Mouse (Mus musculus): ENCODE data around the gene Fancc.

Gene Fancc

DNA sequence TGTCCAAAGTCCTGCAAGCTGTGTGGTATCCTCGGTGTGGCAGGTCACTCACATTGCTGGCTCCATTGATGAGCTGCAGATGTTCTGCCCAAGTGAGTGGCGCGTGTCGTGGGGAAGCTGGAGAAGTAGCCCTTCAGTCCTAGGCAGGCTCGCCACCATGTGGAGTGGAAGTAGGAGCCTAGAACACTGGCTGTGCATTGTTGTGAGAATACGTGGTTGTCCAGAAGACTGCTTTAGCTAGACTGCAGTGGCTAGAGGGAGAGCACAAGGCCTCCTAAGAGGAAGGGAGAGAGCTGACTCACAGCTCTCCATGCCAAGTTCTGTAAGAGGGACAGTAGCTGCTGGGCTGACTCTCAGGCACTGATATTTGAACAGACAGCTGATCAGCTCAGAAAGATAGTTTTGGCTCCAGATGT is 238.9 kb downstream of the Fancc start:
- DNase-seq: peak; percentile 41

DNA sequence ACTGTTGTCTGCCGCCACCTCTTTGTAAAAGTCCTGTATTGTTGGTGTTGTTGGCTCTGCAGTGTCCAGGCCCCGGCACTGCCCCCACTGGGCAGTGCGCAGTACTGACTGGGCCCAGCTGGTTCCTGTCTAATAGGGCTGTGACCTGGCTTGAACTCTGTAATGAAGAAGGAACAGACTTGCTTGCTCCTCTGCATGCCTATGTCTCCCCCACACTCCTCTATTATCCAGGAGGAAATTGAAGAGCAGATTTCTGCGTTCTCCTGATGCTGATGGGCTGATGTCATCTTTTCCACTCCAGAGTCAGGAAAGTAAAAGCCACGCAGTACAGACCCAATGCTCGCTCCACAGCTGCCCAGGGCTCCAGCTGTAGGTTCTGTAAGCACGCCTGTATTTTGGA is 240.3 kb downstream of the Fancc start:
- peak; percentile 85 for DNase-seq

DNA sequence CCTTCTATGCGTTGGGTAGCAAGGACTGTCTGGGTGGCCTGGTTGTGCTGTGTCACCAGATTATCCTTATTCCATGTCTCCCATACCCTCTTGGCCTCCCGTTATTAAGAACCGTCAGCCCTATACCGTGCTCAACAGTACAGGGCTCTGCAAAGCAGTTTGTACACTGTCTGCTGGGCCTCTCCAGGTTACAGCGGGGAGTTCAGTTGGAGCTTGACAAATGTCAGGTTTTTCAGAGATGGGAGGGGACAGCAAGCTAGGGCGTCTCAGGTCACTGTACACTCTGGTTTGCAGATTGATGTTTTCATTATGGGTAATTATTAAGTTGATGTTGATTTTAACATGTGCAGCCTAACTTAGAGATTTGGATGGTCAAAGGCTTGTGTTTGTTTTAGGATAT is 240.9 kb downstream of the Fancc start:
- DNase-seq: peak; percentile 61

DNA sequence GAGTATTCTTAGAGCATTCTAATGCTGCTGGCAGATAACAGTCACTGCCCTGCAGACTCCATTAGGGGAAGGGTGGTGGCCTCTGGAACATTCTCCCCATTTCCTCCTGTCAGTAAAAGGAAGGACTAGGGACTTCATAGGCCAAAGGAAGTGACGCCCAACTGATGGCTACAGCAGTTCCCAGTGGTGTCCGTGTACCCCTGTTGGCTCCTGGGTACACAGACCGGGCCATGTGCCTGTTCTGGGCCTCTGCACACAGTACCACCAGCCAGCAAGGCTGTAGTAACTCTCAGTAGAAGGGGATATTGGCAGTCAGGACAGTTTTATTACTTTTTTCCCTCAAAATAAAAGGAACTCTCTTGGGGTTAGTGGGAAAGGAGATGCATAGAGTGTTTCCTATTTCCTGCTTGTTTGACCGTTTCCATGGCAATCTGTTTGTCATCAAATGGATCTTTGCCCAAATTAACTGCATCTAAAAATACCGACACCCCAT is 241.5 kb downstream of the Fancc start:
- DNase-seq: peak; percentile 74

DNA sequence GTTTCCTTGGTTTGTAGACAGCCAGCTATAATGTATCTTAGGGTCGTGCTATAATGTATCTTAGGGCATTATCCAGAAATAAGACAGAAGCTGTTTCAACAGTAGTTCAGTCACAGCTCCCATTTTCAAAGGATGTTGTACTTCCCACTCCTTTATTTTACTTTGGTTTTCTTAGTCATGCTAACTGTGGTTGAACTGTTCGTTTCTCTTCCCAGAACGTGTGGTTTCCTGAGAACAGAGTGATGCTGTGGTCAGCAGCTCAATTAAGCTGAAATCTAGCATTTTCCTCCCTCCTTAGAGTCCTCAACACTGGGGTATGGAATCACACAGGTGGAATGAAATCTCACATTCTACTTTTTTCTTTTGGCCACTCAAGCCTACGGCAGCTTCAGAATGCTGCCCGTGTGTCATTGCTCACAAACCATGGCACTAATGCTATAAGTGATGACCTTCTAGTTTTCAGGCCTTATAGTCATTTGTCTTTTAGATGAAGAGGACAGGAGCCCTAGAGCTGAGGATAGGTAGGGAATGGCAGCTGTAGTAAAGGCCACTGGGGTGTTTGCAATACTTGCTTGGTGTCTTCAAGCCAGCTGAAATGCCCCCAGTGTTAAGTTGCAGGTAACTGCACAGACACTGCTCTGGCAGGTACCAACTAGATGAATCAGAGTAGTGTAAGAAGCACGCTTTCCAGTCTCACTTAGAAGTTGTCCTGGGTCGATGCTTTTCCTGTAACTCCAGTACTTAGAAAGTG is 243.0 kb downstream of the Fancc start:
- no peak for DNase-seq

DNA sequence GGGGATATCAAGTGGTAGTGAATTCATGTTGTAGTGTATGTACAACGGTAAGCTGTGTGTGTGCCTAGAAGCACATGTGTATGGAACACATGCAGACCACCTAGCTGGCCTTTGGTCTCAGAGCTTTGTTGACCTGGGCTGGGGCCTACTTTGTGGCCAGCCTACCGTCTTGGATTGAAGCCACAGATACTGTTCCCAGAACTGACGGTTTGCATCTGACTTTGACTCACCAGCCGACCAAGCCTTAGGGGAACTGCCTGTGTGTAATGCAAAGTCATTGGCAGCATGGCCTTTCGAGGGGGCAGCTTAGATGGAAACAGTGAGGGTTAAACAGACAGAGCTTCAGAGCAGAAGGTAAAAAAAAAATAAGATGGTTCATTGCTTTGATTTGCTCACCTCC is 243.9 kb downstream of the Fancc start:
- peak; percentile 49 for DNase-seq

DNA sequence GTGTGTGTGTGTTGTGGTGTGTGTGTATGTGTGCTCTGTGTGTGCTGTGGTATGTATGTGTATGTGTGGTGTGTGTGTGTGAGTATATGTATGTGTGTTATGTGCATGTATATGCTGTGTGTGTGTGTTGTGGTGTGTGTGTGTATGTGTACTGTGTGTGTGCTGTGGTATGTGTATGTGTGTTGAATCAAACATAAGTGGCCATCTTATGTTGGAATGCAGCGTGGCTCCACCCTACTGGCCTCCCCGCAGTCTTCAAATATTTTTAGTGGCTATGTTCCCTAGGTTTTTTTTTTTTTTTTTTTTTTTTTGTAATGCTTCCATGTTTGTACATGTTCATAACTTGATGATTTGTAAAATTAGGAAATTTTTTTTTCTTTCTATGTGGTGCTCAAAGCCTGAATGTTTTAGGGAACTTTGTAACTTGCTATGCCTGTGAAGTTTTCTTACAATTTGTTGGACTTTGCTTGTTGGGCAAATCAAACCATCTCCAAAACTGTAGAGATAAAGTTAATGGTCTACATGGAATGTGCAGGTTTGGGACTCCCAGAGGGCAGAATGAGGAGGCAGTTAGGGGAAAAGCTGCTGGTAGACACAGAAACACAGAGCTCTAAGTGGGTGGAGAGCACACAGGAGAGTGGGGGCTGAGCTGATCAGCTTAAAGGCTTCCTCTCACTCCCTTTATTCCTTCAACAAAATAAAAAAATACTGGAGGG is 244.6 kb downstream of the Fancc start:
- DNase-seq: peak; percentile 68

DNA sequence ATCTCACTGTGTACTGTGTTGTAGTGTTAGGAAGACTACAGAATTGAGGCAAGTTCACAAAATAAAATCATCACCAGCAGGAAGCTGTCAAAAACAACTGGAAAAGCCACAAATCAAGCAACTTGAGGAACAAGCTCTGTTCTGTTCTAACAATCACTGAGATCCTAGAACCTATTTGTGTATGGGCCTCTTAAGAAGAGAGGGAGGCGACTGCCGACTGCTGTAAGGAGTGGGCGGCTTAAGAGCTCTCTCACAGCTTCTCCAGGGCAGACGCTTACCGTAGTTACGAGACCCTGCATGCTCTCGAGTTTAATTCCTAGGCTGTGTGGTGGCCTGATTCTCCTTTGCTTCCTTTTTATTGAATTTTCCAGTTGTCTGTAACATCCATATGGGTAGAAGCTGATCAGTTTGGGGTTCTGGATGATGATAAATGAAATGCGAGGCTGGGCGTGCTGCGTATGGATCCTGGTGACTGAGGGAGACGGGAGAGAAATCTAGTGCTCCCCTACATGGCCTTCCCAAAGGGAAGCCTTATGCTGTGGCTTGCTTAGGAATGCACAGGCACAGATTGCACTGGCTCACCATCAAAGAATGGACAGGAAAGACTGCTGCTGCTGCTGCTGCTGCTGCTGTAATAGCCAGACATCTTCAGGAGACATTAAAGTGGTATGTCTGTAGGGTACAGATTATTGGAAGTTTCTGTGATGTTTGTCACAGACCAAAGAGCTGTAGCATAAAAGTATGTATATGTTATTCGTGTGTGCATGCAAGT is 245.8 kb downstream of the Fancc start:
- DNase-seq: no peak

DNA sequence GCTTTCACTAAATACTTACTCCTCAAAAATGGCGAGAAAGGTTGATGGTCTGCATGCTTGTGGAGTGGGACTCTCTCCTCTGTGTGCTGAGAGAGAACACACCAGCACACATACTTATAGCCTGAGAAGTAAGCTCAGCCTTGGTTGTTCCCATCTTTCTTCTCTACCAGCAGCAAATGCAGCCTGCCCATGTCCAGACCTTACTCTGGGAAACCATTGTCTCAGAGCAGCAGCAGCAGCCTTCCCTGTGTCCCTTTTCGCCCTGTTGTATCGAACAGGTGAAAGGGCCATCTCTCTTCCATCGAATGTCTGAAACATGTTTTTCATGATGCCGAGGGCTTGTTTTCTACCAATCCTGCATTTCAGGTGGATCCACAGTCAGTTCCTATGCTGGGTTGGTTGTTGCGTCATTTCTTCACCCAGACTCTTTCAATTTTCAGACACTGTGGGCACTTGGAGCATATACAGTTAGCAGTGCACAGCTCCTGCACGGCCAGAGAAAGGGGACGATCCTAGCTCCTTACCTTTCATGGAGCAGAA is 246.6 kb downstream of the Fancc start:
- DNase-seq: no peak

DNA sequence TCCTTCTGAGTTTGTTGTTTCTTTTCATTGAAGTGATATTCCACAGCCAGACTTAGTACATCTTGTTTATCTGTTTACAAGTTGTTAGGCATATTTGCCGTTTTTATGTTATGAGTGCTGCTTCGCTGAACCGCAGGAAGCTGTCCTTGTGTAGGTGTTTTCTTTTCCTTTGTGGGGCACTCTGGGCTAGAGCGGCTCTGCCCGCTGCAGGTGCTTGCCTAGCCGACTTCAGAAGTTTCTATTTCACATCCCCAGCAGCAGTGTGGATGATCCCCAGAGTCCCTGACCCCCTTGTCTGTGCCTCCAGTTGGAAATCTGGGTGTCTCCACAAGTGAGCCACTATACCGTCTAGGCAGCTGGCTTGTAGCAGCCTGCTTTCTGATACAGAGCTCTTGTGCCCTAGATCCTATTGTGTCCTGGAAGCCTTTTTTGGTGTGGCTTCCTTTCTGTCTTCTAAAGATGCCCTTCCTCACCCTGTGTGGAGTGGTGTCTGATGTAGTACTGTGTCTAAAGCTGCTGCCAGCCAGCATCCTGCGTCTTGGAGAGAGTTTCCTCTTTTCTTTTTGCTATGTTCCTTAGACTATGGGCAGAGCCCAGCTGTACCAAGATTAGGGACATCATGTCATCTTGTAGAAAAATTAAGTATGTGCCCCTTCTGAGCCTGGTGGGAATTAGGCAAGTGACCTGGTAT is 247.2 kb downstream of the Fancc start:
- no peak for DNase-seq

DNA sequence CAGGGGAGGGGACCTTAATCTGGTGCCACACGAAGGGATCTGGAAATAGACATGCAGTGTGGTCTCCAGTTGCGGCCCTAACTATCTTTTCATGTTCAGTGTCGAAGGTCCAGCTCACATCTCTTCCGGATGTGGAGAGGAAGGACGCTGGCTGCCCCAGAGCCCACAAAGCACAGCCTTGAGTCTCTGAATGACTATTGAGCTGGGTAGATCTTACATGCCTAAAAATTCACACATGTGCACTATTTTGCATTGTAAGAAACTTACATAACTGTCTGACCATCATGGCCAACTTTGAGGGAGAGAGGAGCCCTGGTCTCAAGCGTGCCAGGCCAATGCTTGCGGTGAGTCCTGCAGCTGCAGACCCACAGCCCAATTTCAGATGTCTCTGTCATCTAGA is 247.9 kb downstream of the Fancc start:
- no peak for DNase-seq

DNA sequence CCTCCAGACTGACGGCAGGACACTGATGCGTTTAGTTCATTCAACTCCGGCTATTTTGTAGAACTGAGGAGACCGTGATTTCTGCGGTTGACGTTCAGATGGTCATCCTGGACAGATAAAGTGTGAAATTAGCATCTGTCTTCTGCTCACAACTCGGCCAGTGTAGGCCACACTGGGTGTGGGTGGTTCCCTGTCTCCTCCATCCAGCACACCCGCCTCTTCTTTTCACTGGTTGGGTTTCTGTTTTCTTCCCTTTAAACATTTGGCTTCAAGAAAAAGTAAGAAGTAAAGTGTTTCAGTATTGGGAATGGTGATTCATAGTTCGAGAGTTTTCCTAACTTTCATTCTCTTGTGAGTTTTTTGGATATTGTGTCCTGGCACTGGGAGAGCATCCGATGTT is 248.8 kb downstream of the Fancc start:
- no peak for DNase-seq

DNA sequence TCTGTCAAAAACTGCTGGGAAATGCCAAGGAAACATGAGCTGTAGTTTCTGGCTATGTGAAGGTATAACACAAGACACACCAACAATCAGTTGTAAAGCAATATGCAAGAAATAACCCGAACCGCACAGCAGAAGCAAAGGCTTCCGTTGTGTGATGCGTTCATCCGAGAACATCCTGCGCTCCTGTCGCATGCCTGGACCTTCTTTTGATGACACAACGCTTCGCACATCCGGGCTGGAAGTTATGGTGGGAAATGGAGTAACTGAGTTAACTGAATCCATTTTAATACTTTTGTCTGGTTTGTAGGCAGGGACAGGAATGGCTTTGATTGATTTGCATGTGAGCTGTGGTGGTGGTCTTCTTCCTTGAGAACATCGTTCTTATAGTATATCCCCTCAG is 249.4 kb downstream of the Fancc start:
- DNase-seq: no peak

DNA sequence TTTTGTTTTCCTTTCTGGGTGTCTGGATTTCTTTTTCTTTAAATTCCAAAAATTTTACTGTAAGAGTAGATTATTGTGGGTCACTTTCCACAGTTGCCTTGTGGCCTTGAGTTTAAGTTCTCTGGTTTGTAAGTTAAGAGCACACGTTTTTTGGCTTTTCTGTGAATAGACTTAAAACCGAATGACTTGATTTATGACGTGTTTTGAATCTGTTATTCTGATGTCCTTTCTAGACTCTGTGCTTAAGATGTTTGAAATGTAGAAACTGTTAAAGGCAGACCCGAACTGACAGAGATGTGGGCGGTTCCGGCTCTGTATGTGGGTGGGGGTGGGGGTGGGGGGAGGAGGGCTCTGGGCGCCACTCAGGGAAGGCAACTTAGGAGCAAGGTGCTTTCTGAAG is 250.0 kb downstream of the Fancc start:
- DNase-seq: no peak

DNA sequence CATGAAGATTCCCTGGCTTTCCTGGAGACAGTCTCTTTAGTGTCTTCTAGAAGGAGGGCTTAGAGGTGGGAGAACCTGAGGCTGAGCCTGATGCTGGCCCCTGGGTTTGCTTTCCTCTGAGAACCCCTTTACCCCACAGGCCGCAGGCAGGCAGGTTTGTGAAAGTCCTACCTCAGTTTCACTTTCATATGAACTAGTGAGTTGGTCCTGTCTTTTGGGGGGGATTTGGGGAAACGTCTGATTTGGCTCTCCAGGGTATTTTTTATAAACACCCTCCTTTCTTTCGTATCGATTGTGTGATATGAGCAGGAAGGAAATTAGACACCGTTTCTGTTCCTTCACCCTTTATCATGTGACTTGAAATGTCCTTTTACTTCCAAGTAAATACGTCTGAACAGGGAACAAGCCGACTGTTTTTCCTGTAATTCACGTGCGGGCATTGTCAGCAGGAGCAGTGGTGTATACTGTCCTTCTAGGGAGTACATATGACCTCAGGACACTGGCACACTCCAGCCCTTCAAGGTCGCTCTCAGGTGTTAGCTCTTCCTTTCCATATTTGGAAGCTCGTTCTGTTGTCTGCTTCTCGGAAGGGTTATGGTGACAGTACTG is 250.6 kb downstream of the Fancc start:
- peak; percentile 54 for DNase-seq

DNA sequence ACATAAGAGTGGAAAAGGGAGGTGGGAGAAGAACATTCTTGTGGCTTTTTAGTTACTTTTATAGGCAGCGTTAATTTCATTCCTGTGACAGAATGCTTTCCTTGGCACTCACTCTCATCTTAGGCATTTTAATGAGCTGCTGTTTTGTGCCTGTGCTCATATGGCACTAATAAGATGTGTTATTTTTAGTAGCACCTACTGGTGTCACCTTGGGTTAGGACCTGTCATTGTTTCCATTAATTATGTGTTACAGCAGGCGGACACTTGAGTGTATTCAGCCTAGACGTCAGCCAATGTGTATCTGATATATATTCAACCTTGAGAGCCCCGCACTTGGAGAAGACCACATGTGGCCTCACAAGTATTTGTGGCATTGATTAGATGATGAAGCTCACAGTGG is 251.3 kb downstream of the Fancc start:
- no peak for DNase-seq

DNA sequence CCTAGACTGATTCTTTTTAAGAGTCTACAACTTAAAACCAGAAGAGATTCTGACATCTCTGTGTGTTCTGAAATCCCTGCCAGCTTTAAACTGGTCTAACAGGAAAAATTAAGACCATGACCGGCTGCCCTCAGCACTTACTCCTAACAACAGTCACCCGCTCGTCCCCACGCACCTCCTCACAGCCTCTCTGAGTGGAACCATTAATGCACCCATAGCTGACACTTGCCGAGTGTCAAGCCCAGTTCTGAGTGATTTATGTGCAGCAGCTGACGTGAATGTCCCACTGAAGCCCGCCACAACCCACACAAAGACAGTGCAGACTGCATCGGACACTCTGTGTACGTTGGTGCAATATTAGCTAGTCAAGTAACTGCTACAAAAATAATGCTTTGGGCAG is 251.9 kb downstream of the Fancc start:
- DNase-seq: peak; percentile 42

DNA sequence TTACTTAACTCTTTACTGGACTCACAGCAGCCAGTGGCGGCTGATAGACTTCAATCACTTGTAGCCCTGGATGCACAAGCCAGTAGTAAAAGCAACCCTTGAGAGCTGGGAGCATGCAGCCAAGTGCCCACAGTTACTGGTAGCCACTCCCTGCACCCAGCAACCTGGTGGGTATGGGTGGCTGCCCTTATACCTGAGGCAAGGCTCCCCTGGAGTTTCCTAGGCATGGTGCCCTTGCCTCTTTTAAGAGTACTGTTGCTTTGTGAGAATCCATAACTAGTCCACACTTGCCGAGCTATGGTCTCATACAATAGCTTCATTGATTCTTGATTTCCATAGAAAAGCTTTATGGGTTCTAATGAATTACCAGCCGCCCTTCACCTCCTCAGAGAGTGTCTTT is 252.7 kb downstream of the Fancc start:
- peak; percentile 54 for DNase-seq

DNA sequence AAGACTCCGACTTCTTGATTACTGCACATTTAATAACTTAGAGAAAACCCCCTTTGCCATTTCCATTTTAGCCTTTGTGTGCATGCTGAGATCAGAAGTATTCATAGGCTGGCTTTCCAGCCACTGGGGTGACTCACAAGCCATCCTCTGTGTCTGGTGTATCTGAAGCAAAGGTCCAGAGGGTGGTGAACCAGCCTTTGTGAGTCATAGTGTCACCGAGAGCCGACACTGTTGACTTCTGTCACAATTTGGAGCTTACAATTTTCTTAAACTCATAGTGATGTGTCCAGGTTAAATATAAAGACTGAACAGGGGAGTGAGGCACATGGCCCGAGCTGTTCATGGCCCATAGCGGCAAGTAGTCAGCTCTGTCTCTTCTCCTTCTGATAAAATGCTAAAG is 253.5 kb downstream of the Fancc start:
- peak; percentile 27 for DNase-seq

DNA sequence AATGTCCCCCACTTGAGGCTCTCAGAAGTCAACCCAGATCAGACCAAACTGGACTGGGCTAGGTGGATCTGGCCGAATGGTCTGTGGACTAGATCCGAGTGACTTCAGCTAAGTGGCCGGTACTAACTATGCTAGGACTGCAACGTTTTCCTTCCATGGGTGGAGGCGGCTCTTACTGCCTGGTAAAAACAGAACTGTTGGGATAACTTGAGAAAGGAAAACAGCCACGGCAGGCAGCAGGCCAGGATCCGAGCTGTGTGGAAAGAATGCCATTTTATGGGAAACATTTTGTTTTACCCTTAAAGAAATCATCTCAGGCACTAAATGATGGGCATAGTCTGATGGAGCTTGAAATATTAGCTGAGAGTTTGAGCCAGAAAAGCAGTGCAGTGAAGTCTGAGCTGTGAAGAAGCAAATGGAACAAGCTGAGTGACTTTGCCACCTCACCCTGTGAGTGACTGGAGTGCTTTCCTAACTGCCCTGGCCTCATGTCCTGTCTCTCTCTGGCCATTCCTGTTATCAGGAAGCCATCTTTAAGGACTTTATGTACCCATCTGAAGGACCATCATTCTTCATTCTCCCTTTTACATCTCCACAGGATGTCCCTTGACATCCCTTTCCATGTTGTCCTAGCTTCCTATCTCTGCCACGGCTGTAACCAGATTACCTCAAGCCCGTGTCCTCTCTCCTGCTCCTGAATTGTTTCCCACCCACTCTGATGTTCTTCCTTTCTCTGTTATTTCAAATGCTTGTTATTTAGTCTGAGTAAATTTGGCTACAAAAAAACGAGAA is 254.5 kb downstream of the Fancc start:
- DNase-seq: peak; percentile 56

DNA sequence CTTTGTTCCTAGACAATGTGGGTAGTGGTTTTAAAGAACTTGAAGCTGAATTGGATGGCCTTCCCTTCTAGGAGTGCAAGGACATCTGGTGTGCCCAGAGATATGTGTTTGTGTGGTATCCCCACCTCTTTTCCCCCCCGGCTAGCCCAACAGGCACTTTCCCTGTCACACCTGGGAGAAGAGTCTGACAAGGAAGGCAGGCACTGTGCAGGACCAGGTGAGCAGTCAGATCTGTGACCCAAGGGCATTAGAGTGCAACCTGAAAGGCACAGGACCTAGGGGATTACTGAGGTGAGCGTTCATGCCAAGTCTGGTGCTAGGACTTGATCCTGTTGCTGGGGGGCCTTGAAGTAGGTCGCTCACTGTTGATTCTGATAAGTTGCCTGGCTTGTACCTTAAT is 255.4 kb downstream of the Fancc start:
- peak; percentile 26 for DNase-seq
